Mouse (Mus musculus): ENCODE results near the gene Fam114a1. TPM values are rescaled to one million over a fixed set of nuclear protein-coding genes. Genes with fewer than 3 reads are reported as not detected.

Fam114a1 gene
- polyA plus RNA-seq, 1 experiment, result 2.1 TPM

GRCm38 (mm10) chr5:65025916-65026315 is 56.0 kb downstream of the Fam114a1 start:
- H3K36me3 ChIP-seq (ENCODE audit: control insufficient read depth, insufficient read depth, low read length), result no peaks in the 10 kb centered on the region
- no peak overlapping the region for H3K4me3 ChIP-seq (ENCODE audit: control insufficient read depth, low read depth, low read length)
- H3K27ac ChIP-seq (ENCODE audit: control insufficient read depth, insufficient read depth, low read depth, low read length), result no peak overlapping the region
- no peaks in the 10 kb centered on the region for H3K27me3 ChIP-seq (ENCODE audit: control insufficient read depth, insufficient read depth, low read length)
- TF ChIP-seq CTCF (IDR thresholded peaks at IDR 0.05; ENCODE audit: control insufficient read depth, insufficient read depth, insufficient replicate concordance, low read depth, low read length) (no peak), POLR2A (IDR thresholded peaks at IDR 0.05; ENCODE audit: control insufficient read depth, low read depth, low read length) (no peak)
- peaks cover 8% of the 10 kb centered on the region for H3K4me1 ChIP-seq (ENCODE audit: control insufficient read depth, insufficient read depth, low read length)

GRCm38 (mm10) chr5:65026776-65027175 is 56.9 kb downstream of the Fam114a1 start:
- H3K27me3 ChIP-seq (ENCODE audit: control insufficient read depth, insufficient read depth, low read length), result no peaks in the 10 kb centered on the region
- peaks cover 8% of the 10 kb centered on the region for H3K4me1 ChIP-seq (ENCODE audit: control insufficient read depth, insufficient read depth, low read length)
- no peak for TF ChIP-seq POLR2A (IDR thresholded peaks at IDR 0.05; ENCODE audit: control insufficient read depth, low read depth, low read length)
- no peak for TF ChIP-seq CTCF (IDR thresholded peaks at IDR 0.05; ENCODE audit: control insufficient read depth, insufficient read depth, insufficient replicate concordance, low read depth, low read length)
- no peaks in the 10 kb centered on the region for H3K36me3 ChIP-seq (ENCODE audit: control insufficient read depth, insufficient read depth, low read length)
- no peak overlapping the region for H3K27ac ChIP-seq (ENCODE audit: control insufficient read depth, insufficient read depth, low read depth, low read length)
- no peak overlapping the region for H3K4me3 ChIP-seq (ENCODE audit: control insufficient read depth, low read depth, low read length)

- Histone ChIP-seq H3K27ac (ENCODE audit: control insufficient read depth, insufficient read depth, low read depth, low read length) (peak overlapping the region; percentile 14), H3K36me3 (ENCODE audit: control insufficient read depth, insufficient read depth, low read length) (no peaks in the 10 kb centered on the region), H3K27me3 (ENCODE audit: control insufficient read depth, insufficient read depth, low read length) (no peaks in the 10 kb centered on the region), H3K4me1 (ENCODE audit: control insufficient read depth, insufficient read depth, low read length) (peaks cover 8% of the 10 kb centered on the region), H3K4me3 (ENCODE audit: control insufficient read depth, low read depth, low read length) (no peak overlapping the region)
- no peak for TF ChIP-seq CTCF (IDR thresholded peaks at IDR 0.05; ENCODE audit: control insufficient read depth, insufficient read depth, insufficient replicate concordance, low read depth, low read length)
- no peak for TF ChIP-seq POLR2A (IDR thresholded peaks at IDR 0.05; ENCODE audit: control insufficient read depth, low read depth, low read length)
Measured at GRCm38 (mm10) chr5:65028019-65028418, 58.1 kb downstream of the Fam114a1 start.

- no peaks in the 10 kb centered on the region for H3K27me3 ChIP-seq (ENCODE audit: control insufficient read depth, insufficient read depth, low read length)
- H3K27ac ChIP-seq (ENCODE audit: control insufficient read depth, insufficient read depth, low read depth, low read length), result no peak overlapping the region
- H3K4me1 ChIP-seq (ENCODE audit: control insufficient read depth, insufficient read depth, low read length), result no peaks in the 10 kb centered on the region
- H3K4me3 ChIP-seq (ENCODE audit: control insufficient read depth, low read depth, low read length), result no peak overlapping the region
- H3K36me3 ChIP-seq (ENCODE audit: control insufficient read depth, insufficient read depth, low read length), result no peaks in the 10 kb centered on the region
- TF ChIP-seq POLR2A (IDR thresholded peaks at IDR 0.05; ENCODE audit: control insufficient read depth, low read depth, low read length), result no peak
- no peak for TF ChIP-seq CTCF (IDR thresholded peaks at IDR 0.05; ENCODE audit: control insufficient read depth, insufficient read depth, insufficient replicate concordance, low read depth, low read length)
Measured at GRCm38 (mm10) chr5:65036597-65036996, 66.7 kb downstream of the Fam114a1 start.

- TF ChIP-seq CTCF (IDR thresholded peaks at IDR 0.05; ENCODE audit: control insufficient read depth, insufficient read depth, insufficient replicate concordance, low read depth, low read length) (no peak), POLR2A (IDR thresholded peaks at IDR 0.05; ENCODE audit: control insufficient read depth, low read depth, low read length) (no peak)
- no peaks in the 10 kb centered on the region for H3K4me1 ChIP-seq (ENCODE audit: control insufficient read depth, insufficient read depth, low read length)
- no peak overlapping the region for H3K4me3 ChIP-seq (ENCODE audit: control insufficient read depth, low read depth, low read length)
- H3K27me3 ChIP-seq (ENCODE audit: control insufficient read depth, insufficient read depth, low read length), result no peaks in the 10 kb centered on the region
- H3K36me3 ChIP-seq (ENCODE audit: control insufficient read depth, insufficient read depth, low read length), result no peaks in the 10 kb centered on the region
- H3K27ac ChIP-seq (ENCODE audit: control insufficient read depth, insufficient read depth, low read depth, low read length), result peak overlapping the region; percentile 52
Measured at GRCm38 (mm10) chr5:65038305-65038704, 68.4 kb downstream of the Fam114a1 start.

GRCm38 (mm10) chr5:65038811-65039571 is 69.1 kb downstream of the Fam114a1 start:
- TF ChIP-seq CTCF (IDR thresholded peaks at IDR 0.05; ENCODE audit: control insufficient read depth, insufficient read depth, insufficient replicate concordance, low read depth, low read length) (no peak), POLR2A (IDR thresholded peaks at IDR 0.05; ENCODE audit: control insufficient read depth, low read depth, low read length) (no peak)

GRCm38 (mm10) chr5:65040463-65040862 is 70.6 kb downstream of the Fam114a1 start:
- TF ChIP-seq POLR2A (IDR thresholded peaks at IDR 0.05; ENCODE audit: control insufficient read depth, low read depth, low read length) (no peak), CTCF (IDR thresholded peaks at IDR 0.05; ENCODE audit: control insufficient read depth, insufficient read depth, insufficient replicate concordance, low read depth, low read length) (peak; percentile 76; the same call in 1 of the 2 replicates)
- no peaks in the 10 kb centered on the region for H3K4me1 ChIP-seq (ENCODE audit: control insufficient read depth, insufficient read depth, low read length)
- no peaks in the 10 kb centered on the region for H3K36me3 ChIP-seq (ENCODE audit: control insufficient read depth, insufficient read depth, low read length)
- no peak overlapping the region for H3K27ac ChIP-seq (ENCODE audit: control insufficient read depth, insufficient read depth, low read depth, low read length)
- no peak overlapping the region for H3K4me3 ChIP-seq (ENCODE audit: control insufficient read depth, low read depth, low read length)
- no peaks in the 10 kb centered on the region for H3K27me3 ChIP-seq (ENCODE audit: control insufficient read depth, insufficient read depth, low read length)

More at GRCm38 (mm10) chr5:65038811-65039571, 69.1 kb downstream of the Fam114a1 start:
- H3K27ac ChIP-seq (ENCODE audit: control insufficient read depth, insufficient read depth, low read depth, low read length), result peak overlapping the region; percentile 9
- no peaks in the 10 kb centered on the region for H3K27me3 ChIP-seq (ENCODE audit: control insufficient read depth, insufficient read depth, low read length)
- H3K36me3 ChIP-seq (ENCODE audit: control insufficient read depth, insufficient read depth, low read length), result no peaks in the 10 kb centered on the region
- no peak overlapping the region for H3K4me3 ChIP-seq (ENCODE audit: control insufficient read depth, low read depth, low read length)
- no peaks in the 10 kb centered on the region for H3K4me1 ChIP-seq (ENCODE audit: control insufficient read depth, insufficient read depth, low read length)
